Comparison of ENCODE assay signal across 20 mouse cellular contexts in genomic region chr4:40289046-40289445, GRCm38 (mm10).
"Had no signal": no experiment of that assay in that cellular context is flagged by ENCODE, and none has a peak within 500 bp of the region (broad histone marks: within the 10 kb centered on the region; RNA-seq: fewer than 3 reads in every experiment).

No protein-coding gene starts in this region.

- H3K36me3 ChIP-seq: lung, embryonic 15.5 days; midbrain, embryonic 13.5 days; midbrain, embryonic 15.5 days; neural tube, embryonic 12.5 days had no signal

- H3K27me3 ChIP-seq: lung, embryonic 15.5 days; megakaryocyte, embryonic 14.5 days; midbrain, embryonic 13.5 days; midbrain, embryonic 15.5 days; neural tube, embryonic 12.5 days had no signal

- H3K27ac ChIP-seq: lung, embryonic 15.5 days; macrophage; midbrain, embryonic 13.5 days; midbrain, embryonic 15.5 days; neural tube, embryonic 12.5 days had no signal

- DNase-seq: liver, postnatal 0 days; lung, adult 2 months; lung, postnatal 14 days; lung, postnatal 36 days; retina, postnatal 1 day; right cerebral cortex, adult 18-20 months; right cerebral cortex, postnatal 25 days; right cerebral cortex, postnatal 4 days; spleen, adult 18-20 months; thymus, adult 18-20 months; thymus, postnatal 14 days; thymus, postnatal 36 days had no signal

- H3K4me1 ChIP-seq: lung, embryonic 15.5 days; midbrain, embryonic 13.5 days; midbrain, embryonic 15.5 days; neural tube, embryonic 12.5 days had no signal

- H3K4me3 ChIP-seq: lung, embryonic 15.5 days; megakaryocyte, embryonic 14.5 days; midbrain, embryonic 13.5 days; midbrain, embryonic 15.5 days; neural tube, embryonic 12.5 days had no signal

- H3K4me2 ChIP-seq: lung, embryonic 15.5 days; midbrain, embryonic 11.5 days; midbrain, embryonic 13.5 days; midbrain, embryonic 15.5 days; neural tube, embryonic 12.5 days had no signal

- ATAC-seq: liver, postnatal 0 days; lung, postnatal 0 days; midbrain, embryonic 13.5 days; midbrain, embryonic 15.5 days had no signal

- H3K9ac ChIP-seq: liver, postnatal 0 days; lung, embryonic 15.5 days; midbrain, embryonic 13.5 days; midbrain, embryonic 15.5 days; neural tube, embryonic 12.5 days had no signal

- H3K9me3 ChIP-seq: lung, embryonic 15.5 days; midbrain, embryonic 15.5 days had no signal
